Mouse (Mus musculus) liver, embryonic 18 days (tissue): ENCODE measurements around the gene Zfp820. TPM values are rescaled to one million over a fixed set of nuclear protein-coding genes. Genes with fewer than 3 reads are reported as not detected.

ENCODE experiments used
- polyA plus RNA-seq: library from polyadenylated mRNA; depleted of rRNA; stranded (reverse); fragments of >200 nt; gene quantifications from 2 replicates; pipeline ENCODE4 v1.2.3, GENCODE M21; 2012; rRNA removed

Zfp820 gene
- polyA plus RNA-seq: 0.87 and 0.94 TPM in 2 replicates

GRCm38 (mm10) chr17:21845545-21846321 is at the start of gene Zfp820:
Gene Zfp820 (minus strand): TSS chr17:21845772.

Other genes with a start within 250 kb of the Zfp820 start
- gene Zfp983, start 195.1 kb downstream of the Zfp820 start, polyA plus RNA-seq: 0.88 and 0.94 TPM in 2 replicates
- 0.75 and 3.8 TPM in 2 replicates for gene Gm10226, start 153.9 kb downstream of the Zfp820 start, polyA plus RNA-seq
- 2.8 and 3.4 TPM in 2 replicates for gene Zfp760, start 138.0 kb downstream of the Zfp820 start, polyA plus RNA-seq
- 1.0 TPM in 2 replicates for gene Zfp229, start 115.0 kb downstream of the Zfp820 start, polyA plus RNA-seq
- gene Zfp995, start 64.2 kb upstream of the Zfp820 start, polyA plus RNA-seq: 1.1 TPM in 2 replicates
- 3.5 and 3.7 TPM in 2 replicates for gene Zfp942, start 116.7 kb upstream of the Zfp820 start, polyA plus RNA-seq
- 3.9 and 4.3 TPM in 2 replicates for gene Zfp943, start 116.8 kb upstream of the Zfp820 start, polyA plus RNA-seq